12 mouse cellular contexts compared by ENCODE assay signal in the genomic region with DNA sequence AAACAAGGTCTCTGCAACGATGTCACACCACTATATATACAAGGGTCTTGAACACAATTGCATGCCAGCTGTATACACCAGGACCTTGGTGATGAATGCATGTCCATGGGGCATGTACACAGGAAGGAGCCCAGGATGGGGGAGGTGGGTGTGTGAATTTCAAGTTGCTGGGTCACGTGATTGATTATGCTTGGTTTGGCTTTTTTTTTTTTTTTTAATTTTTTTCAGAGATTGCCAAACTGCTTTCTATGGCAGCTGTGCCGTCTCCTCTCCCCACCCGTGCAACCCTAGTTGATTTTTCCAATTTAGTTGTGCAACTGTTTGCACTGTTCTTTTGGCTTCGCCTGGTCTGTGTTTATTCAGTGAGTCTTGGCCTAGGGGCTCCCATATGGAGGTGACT. TPM values are rescaled to one million over a fixed set of nuclear protein-coding genes. Genes with fewer than 3 reads are reported as not detected.
A peak's percentile ranks its signal among the peaks of the same experiment; 100 is the strongest.
DNase-seq lines count a peak whose midpoint lies in the region; ATAC-seq and TF ChIP-seq lines count a peak whose summit lies in the region.
"Had no signal": no experiment of that assay in that cellular context is flagged by ENCODE, and none has a peak within 500 bp of the region (broad histone marks: within the 10 kb centered on the region; RNA-seq: fewer than 3 reads in every experiment).

No protein-coding gene starts in this region.

- H3K4me2 ChIP-seq in forebrain, postnatal 0 days (ENCODE audit: low read depth): no peak overlapping the region
- H3K4me2 ChIP-seq in forebrain, embryonic 15.5 days (replicated peaks): no peak overlapping the region
- H3K4me2 ChIP-seq in limb, embryonic 12.5 days: no peak overlapping the region
- no peak overlapping the region for H3K4me2 ChIP-seq in liver, embryonic 12.5 days
- H3K4me2 ChIP-seq in stomach, embryonic 15.5 days: no peak overlapping the region
- H3K4me2 ChIP-seq: limb, embryonic 15.5 days; neural tube, embryonic 13.5 days had no signal

- H3K9me3 ChIP-seq in forebrain, postnatal 0 days (ENCODE audit: low read length): no peaks in the 10 kb centered on the region
- no peaks in the 10 kb centered on the region for H3K9me3 ChIP-seq in forebrain, embryonic 15.5 days
- no peaks in the 10 kb centered on the region for H3K9me3 ChIP-seq in limb, embryonic 12.5 days
- H3K9me3 ChIP-seq in limb, embryonic 10.5 days (replicated peaks): no peaks in the 10 kb centered on the region
- H3K9me3 ChIP-seq in liver, embryonic 12.5 days (replicated peaks): no peaks in the 10 kb centered on the region
- no peaks in the 10 kb centered on the region for H3K9me3 ChIP-seq in stomach, embryonic 15.5 days
- H3K9me3 ChIP-seq: limb, embryonic 15.5 days; neural tube, embryonic 13.5 days had no signal

- intact Hi-C loops in left cerebral cortex, postnatal 4 days (cut with DNase I): no loop called here

- H3K27me3 ChIP-seq in forebrain, postnatal 0 days (ENCODE audit: insufficient read depth, low read length): no peaks in the 10 kb centered on the region
- H3K27me3 ChIP-seq in forebrain, embryonic 15.5 days: no peaks in the 10 kb centered on the region
- H3K27me3 ChIP-seq in limb, embryonic 12.5 days: no peaks in the 10 kb centered on the region
- H3K27me3 ChIP-seq in limb, embryonic 10.5 days (ENCODE audit: low read depth, poor library complexity, severe bottlenecking): no peaks in the 10 kb centered on the region
- peaks cover 7% of the 10 kb centered on the region; the same call in 1 of the 2 replicates for H3K27me3 ChIP-seq in liver, embryonic 12.5 days (replicated peaks)
- H3K27me3 ChIP-seq in stomach, embryonic 15.5 days (replicated peaks): no peaks in the 10 kb centered on the region
- H3K27me3 ChIP-seq: limb, embryonic 15.5 days; neural tube, embryonic 13.5 days had no signal

- H3K36me3 ChIP-seq in forebrain, postnatal 0 days (ENCODE audit: insufficient read depth): no peaks in the 10 kb centered on the region
- H3K36me3 ChIP-seq in forebrain, embryonic 15.5 days: no peaks in the 10 kb centered on the region
- no peaks in the 10 kb centered on the region for H3K36me3 ChIP-seq in limb, embryonic 12.5 days
- no peaks in the 10 kb centered on the region for H3K36me3 ChIP-seq in limb, embryonic 10.5 days
- H3K36me3 ChIP-seq in liver, embryonic 12.5 days: no peaks in the 10 kb centered on the region
- H3K36me3 ChIP-seq in stomach, embryonic 15.5 days: no peaks in the 10 kb centered on the region
- H3K36me3 ChIP-seq: limb, embryonic 15.5 days; neural tube, embryonic 13.5 days had no signal

- no peak for DNase-seq in forebrain, postnatal 0 days
- DNase-seq in limb, embryonic 10.5 days (ENCODE audit: low spot score): no peak
- DNase-seq in left cerebral cortex, postnatal 4 days: no peak
- no peak for DNase-seq in kidney, adult 8-10 months
- DNase-seq: spleen, adult 18-20 months had no signal

- no peaks in the 10 kb centered on the region for H3K4me1 ChIP-seq in forebrain, postnatal 0 days (ENCODE audit: insufficient read depth)
- peaks cover 10% of the 10 kb centered on the region for H3K4me1 ChIP-seq in forebrain, embryonic 15.5 days
- H3K4me1 ChIP-seq in limb, embryonic 12.5 days (replicated peaks): peaks cover 44% of the 10 kb centered on the region
- peaks cover 43% of the 10 kb centered on the region for H3K4me1 ChIP-seq in limb, embryonic 10.5 days
- H3K4me1 ChIP-seq in liver, embryonic 12.5 days: peaks cover 37% of the 10 kb centered on the region
- H3K4me1 ChIP-seq in stomach, embryonic 15.5 days: peaks cover 48% of the 10 kb centered on the region

- no peak overlapping the region for H3K4me3 ChIP-seq in forebrain, postnatal 0 days (ENCODE audit: low read depth, low read length)
- H3K4me3 ChIP-seq in forebrain, embryonic 15.5 days: no peak overlapping the region
- no peak overlapping the region for H3K4me3 ChIP-seq in limb, embryonic 12.5 days (replicated peaks)
- no peak overlapping the region for H3K4me3 ChIP-seq in limb, embryonic 10.5 days
- H3K4me3 ChIP-seq in liver, embryonic 12.5 days: no peak overlapping the region
- H3K4me3 ChIP-seq in stomach, embryonic 15.5 days (replicated peaks): no peak overlapping the region
- H3K4me3 ChIP-seq: limb, embryonic 15.5 days; neural tube, embryonic 13.5 days had no signal

- H3K27ac ChIP-seq in forebrain, postnatal 0 days (ENCODE audit: low read depth, low read length): no peak overlapping the region
- H3K27ac ChIP-seq in forebrain, embryonic 15.5 days (replicated peaks): no peak overlapping the region
- H3K27ac ChIP-seq in limb, embryonic 12.5 days: 0 out of 2 replicates have a peak overlapping the region, but pooled peaks have one; percentile 79
- H3K27ac ChIP-seq in limb, embryonic 10.5 days: no peak overlapping the region
- peak overlapping the region; percentile 65; the same call in 1 of the 2 replicates for H3K27ac ChIP-seq in liver, embryonic 12.5 days
- peak overlapping the region; percentile 84 for H3K27ac ChIP-seq in stomach, embryonic 15.5 days
- H3K27ac ChIP-seq: neural tube, embryonic 13.5 days had no signal

- TF ChIP-seq CTCF in forebrain, postnatal 0 days (IDR thresholded peaks at IDR 0.05; ENCODE audit: low read depth): no peak

- 59% methylated on average over 5 of the region's 5 CpGs for WGBS in forebrain, postnatal 0 days
- WGBS in forebrain, embryonic 15.5 days: 66% methylated on average over 5 of the region's 5 CpGs
- 80% methylated on average over 5 of the region's 5 CpGs for WGBS in limb, embryonic 12.5 days
- WGBS in limb, embryonic 10.5 days: 75% methylated on average over 5 of the region's 5 CpGs
- WGBS in liver, embryonic 12.5 days (ENCODE audit: insufficient replicate concordance): 62% methylated on average over 5 of the region's 5 CpGs
- WGBS in stomach, embryonic 15.5 days: 45% methylated on average over 5 of the region's 5 CpGs

- ATAC-seq in forebrain, postnatal 0 days: peak; percentile 26; the same call in 1 of the 2 replicates
- no peak for ATAC-seq in forebrain, embryonic 15.5 days (replicated peaks)
- ATAC-seq in limb, embryonic 12.5 days (ENCODE audit: insufficient number of reproducible peaks, insufficient read depth, low FRiP score, low TSS enrichment, low read depth): no peak
- ATAC-seq in liver, embryonic 12.5 days: no peak
- no peak for ATAC-seq in stomach, embryonic 15.5 days (ENCODE audit: insufficient read depth, low FRiP score, low read depth)
- ATAC-seq: forebrain, embryonic 16.5 days had no signal

- no peak overlapping the region for H3K9ac ChIP-seq in forebrain, postnatal 0 days
- no peak overlapping the region for H3K9ac ChIP-seq in forebrain, embryonic 15.5 days (replicated peaks)
- H3K9ac ChIP-seq in limb, embryonic 12.5 days (replicated peaks): no peak overlapping the region
- H3K9ac ChIP-seq in liver, embryonic 12.5 days: no peak overlapping the region
- no peak overlapping the region for H3K9ac ChIP-seq in stomach, embryonic 15.5 days
- H3K9ac ChIP-seq: limb, embryonic 15.5 days; neural tube, embryonic 13.5 days had no signal

RNA-seq across cellular contexts. Expression of a gene that starts 32.7 kb away (rescaled TPM):
- 5.0 and 5.8 TPM in 2 replicates for total RNA-seq in forebrain, postnatal 0 days (2014; rRNA removed)
- polyA plus RNA-seq in forebrain, postnatal 0 days (2015; fragmentation: Nextera tagmentation; extraction: Ambion mirVana): 6.5 and 7.7 TPM in 2 replicates
- polyA plus RNA-seq in forebrain, embryonic 15.5 days (2015; fragmentation: Nextera tagmentation; extraction: Ambion mirVana): 5.5 and 5.9 TPM in 2 replicates
- polyA plus RNA-seq in limb, embryonic 12.5 days (2016; fragmentation: Nextera tagmentation; extraction: Ambion mirVana): 19.4 and 20.6 TPM in 2 replicates
- polyA plus RNA-seq in limb, embryonic 10.5 days (2016; fragmentation: Nextera tagmentation; extraction: Ambion mirVana): 4.5 and 9.8 TPM in 2 replicates
- 1.6 and 2.0 TPM in 2 replicates for polyA plus RNA-seq in liver, embryonic 12.5 days (2016; fragmentation: Nextera tagmentation; extraction: Ambion mirVana)
- 33.6 TPM in 2 replicates for polyA plus RNA-seq in stomach, embryonic 15.5 days (2015; fragmentation: Nextera tagmentation; extraction: Ambion mirVana)
- 1 to 10 TPM; 5.3 to 6.2 TPM for total RNA-seq in left cerebral cortex, postnatal 4 days (2021)

RNA-seq across cellular contexts. Expression of a gene that starts 44.5 kb away (rescaled TPM):
- 46.1 and 46.5 TPM in 2 replicates for total RNA-seq in forebrain, postnatal 0 days (2014; rRNA removed)
- polyA plus RNA-seq in forebrain, postnatal 0 days (2015; fragmentation: Nextera tagmentation; extraction: Ambion mirVana): 22.1 and 24.5 TPM in 2 replicates
- 50.6 and 53.5 TPM in 2 replicates for polyA plus RNA-seq in forebrain, embryonic 15.5 days (2015; fragmentation: Nextera tagmentation; extraction: Ambion mirVana)
- 74.8 and 75.2 TPM in 2 replicates for polyA plus RNA-seq in limb, embryonic 12.5 days (2016; fragmentation: Nextera tagmentation; extraction: Ambion mirVana)
- 85.0 and 85.4 TPM in 2 replicates for polyA plus RNA-seq in limb, embryonic 10.5 days (2016; fragmentation: Nextera tagmentation; extraction: Ambion mirVana)
- polyA plus RNA-seq in liver, embryonic 12.5 days (2016; fragmentation: Nextera tagmentation; extraction: Ambion mirVana): 23.1 and 23.6 TPM in 2 replicates
- polyA plus RNA-seq in stomach, embryonic 15.5 days (2015; fragmentation: Nextera tagmentation; extraction: Ambion mirVana): 38.1 and 46.1 TPM in 2 replicates
- 10 to 100 TPM; 28.5 to 35.7 TPM for total RNA-seq in left cerebral cortex, postnatal 4 days (2021)

RNA-seq across cellular contexts. Expression of a gene that starts 52.2 kb away (rescaled TPM):
- total RNA-seq in forebrain, postnatal 0 days (2014; rRNA removed): 64.5 and 91.4 TPM in 2 replicates
- 76.2 and 85.7 TPM in 2 replicates for polyA plus RNA-seq in forebrain, postnatal 0 days (2015; fragmentation: Nextera tagmentation; extraction: Ambion mirVana)
- 30.8 and 32.1 TPM in 2 replicates for polyA plus RNA-seq in forebrain, embryonic 15.5 days (2015; fragmentation: Nextera tagmentation; extraction: Ambion mirVana)
- polyA plus RNA-seq in limb, embryonic 12.5 days (2016; fragmentation: Nextera tagmentation; extraction: Ambion mirVana): 6.2 and 6.4 TPM in 2 replicates
- 4.3 and 4.5 TPM in 2 replicates for polyA plus RNA-seq in limb, embryonic 10.5 days (2016; fragmentation: Nextera tagmentation; extraction: Ambion mirVana)
- 0.80 and 0.81 TPM in 2 replicates for polyA plus RNA-seq in liver, embryonic 12.5 days (2016; fragmentation: Nextera tagmentation; extraction: Ambion mirVana)
- polyA plus RNA-seq in stomach, embryonic 15.5 days (2015; fragmentation: Nextera tagmentation; extraction: Ambion mirVana): 4.8 and 4.9 TPM in 2 replicates
- total RNA-seq in left cerebral cortex, postnatal 4 days (2021): 100 to 1,000 TPM in 1 of 2 experiments, 10 to 100 TPM in 1; 96.7 to 106 TPM

Comparison
In these comparisons a context has a peak if more than half of its experiments do, and no peak if none do; other contexts are left out.
1. H3K27ac ChIP-seq: peak in limb, embryonic 12.5 days (single experiment), liver, embryonic 12.5 days (single experiment) and stomach, embryonic 15.5 days (single experiment); none in forebrain, postnatal 0 days (single experiment), forebrain, embryonic 15.5 days (single experiment) and limb, embryonic 10.5 days (single experiment).